Mouse (Mus musculus): ENCODE data around the gene Dip2c.

Gene Dip2c

GRCm38 (mm10) chr13:9684153-9684923 lies 408.0 kb downstream of the Dip2c start:
- no peak for DNase-seq

- DNase-seq, result no peak
Measured at GRCm38 (mm10) chr13:9686261-9686660, 409.9 kb downstream of the Dip2c start.

- DNase-seq, result no peak
Measured at GRCm38 (mm10) chr13:9686765-9687164, 410.4 kb downstream of the Dip2c start.

GRCm38 (mm10) chr13:9689366-9689765 lies 413.0 kb downstream of the Dip2c start:
- no peak for DNase-seq

- DNase-seq, result no peak
Measured at GRCm38 (mm10) chr13:9692876-9693275, 416.5 kb downstream of the Dip2c start.

- no peak for DNase-seq
Measured at GRCm38 (mm10) chr13:9694651-9695050, 418.3 kb downstream of the Dip2c start.

GRCm38 (mm10) chr13:9695403-9695802 lies 419.1 kb downstream of the Dip2c start:
- DNase-seq, result no peak

- no peak for DNase-seq
Measured at GRCm38 (mm10) chr13:9695809-9696208, 419.5 kb downstream of the Dip2c start.

- DNase-seq, result no peak
Measured at GRCm38 (mm10) chr13:9697340-9697739, 421.0 kb downstream of the Dip2c start.

GRCm38 (mm10) chr13:9702615-9703235 lies 426.4 kb downstream of the Dip2c start:
- no peak for DNase-seq

- no peak for DNase-seq
Measured at GRCm38 (mm10) chr13:9706720-9707119, 430.4 kb downstream of the Dip2c start.

- DNase-seq, result no peak
Measured at GRCm38 (mm10) chr13:9708433-9709240, 432.3 kb downstream of the Dip2c start.

GRCm38 (mm10) chr13:9712409-9712808 lies 436.1 kb downstream of the Dip2c start:
- DNase-seq, result no peak

GRCm38 (mm10) chr13:9712971-9713370 lies 436.6 kb downstream of the Dip2c start:
- no peak for DNase-seq

- no peak for DNase-seq
Measured at GRCm38 (mm10) chr13:9713462-9714134, 437.3 kb downstream of the Dip2c start.

GRCm38 (mm10) chr13:9715224-9715623 lies 438.9 kb downstream of the Dip2c start:
- no peak for DNase-seq

Measured in kidney, adult 18-20 months (tissue).